Mouse (Mus musculus) spleen, postnatal 10 days (tissue): Measurements from ENCODE around the gene Tmem130.
"Not testable (repeated sequence)": the region's sequence is repeated elsewhere in the genome, so short reads cannot be mapped to it uniquely, and the experiment has no call there.

Experiments
- DNase-seq, 2 experiments: peaks; one replicate each; pipeline ENCODE4 v3.0.0; 2021 to 2022; ENCODE audit warnings: low spot score in 2 of 2

The Tmem130 gene

GRCm38 (mm10) chr5:144761161-144761868 is at the start of gene Tmem130:
TSS of gene Tmem130 (minus strand) at chr5:144761818.
- DNase-seq = peak in 1 of 2 experiments; percentile 25

DNA sequence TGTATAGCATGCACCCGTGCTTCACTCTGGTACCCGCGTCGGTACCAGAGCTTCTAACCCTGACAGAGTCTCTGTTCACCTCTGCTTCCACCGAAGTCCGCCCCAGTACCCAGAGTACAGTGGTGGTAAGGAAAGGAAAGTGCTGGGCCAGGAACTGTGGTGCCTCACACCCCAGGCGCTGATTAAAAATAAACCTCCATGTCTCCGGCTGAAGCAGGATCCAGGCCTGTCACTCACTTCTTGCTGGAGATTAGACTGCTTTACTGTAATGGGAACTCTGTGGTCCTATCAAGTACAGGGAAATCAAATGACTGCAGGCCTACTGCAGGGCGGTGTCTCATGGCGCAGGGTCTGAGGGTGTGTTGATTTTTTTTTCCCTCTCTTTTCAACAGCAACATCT is 45.3 kb upstream of the Tmem130 start:
- no peak for DNase-seq

DNA sequence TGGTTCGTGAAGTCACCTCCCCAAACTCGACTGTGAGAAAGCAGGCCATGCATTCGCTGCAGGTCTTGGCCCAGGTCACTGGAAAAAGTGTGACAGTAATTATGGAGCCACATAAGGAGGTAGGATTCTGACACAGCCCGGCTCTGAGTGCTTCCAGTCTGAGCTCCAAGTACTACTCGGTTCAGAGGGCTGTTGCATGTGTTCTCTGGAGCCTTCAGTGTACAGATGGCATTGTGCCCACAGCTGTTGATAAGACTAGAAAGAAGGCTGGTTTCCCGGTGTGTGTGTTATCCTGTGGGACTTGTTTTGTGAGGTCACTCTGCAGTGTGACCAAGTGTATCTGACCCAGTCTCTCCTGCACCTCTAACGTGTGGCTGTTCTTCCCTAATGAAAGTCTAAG is 42.6 kb upstream of the Tmem130 start:
- DNase-seq = no peak

DNA sequence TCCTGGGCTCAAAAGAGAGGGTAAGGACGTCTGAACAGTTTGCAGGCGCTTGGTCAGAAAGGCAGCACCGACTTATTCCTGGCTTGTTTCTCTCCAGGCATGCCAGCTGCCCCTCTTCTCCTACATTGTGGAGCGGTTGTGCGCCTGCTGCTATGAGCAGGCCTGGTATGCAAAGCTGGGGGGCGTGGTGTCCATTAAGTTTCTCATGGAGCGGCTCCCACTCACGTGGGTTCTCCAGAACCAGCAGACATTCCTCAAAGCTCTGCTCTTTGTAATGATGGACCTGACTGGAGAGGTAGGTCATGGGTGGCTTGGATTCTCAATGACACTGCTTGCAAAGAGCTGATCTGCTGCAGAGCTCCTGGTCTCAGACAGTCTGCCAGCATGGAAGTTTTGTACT is 41.4 kb upstream of the Tmem130 start:
- DNase-seq = no peak

- DNase-seq = no peak
Observed at GRCm38 (mm10) chr5:144797116-144797515, 35.5 kb upstream of the Tmem130 start.

GRCm38 (mm10) chr5:144794687-144795086 is 33.1 kb upstream of the Tmem130 start:
- DNase-seq = peak in 1 of 2 experiments; percentile 28

DNA sequence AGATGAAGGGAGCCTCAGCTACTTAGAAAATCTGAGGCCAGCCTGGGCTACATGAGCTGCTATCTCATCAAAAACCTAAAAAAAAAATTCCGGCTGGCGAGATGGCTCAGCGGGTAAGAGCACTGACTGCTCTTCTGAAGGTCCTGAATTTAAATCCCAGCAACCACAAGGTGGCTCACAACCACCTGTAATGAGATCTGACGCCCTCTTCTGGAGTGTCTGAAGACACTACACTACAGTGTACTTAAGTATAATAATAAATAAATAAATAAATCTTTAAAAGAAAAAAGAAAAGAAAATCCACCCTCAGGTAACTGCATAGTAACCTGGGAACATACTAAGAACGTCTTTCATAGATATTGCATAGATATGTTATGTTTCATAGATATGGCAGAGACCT is 31.8 kb upstream of the Tmem130 start:
- no peak for DNase-seq

GRCm38 (mm10) chr5:144786464-144786863 is 24.8 kb upstream of the Tmem130 start:
- no peak for DNase-seq

GRCm38 (mm10) chr5:144780654-144781053 is 19.0 kb upstream of the Tmem130 start:
- no peak for DNase-seq

- DNase-seq = no peak
Observed at GRCm38 (mm10) chr5:144773231-144773630, 11.6 kb upstream of the Tmem130 start.

DNA sequence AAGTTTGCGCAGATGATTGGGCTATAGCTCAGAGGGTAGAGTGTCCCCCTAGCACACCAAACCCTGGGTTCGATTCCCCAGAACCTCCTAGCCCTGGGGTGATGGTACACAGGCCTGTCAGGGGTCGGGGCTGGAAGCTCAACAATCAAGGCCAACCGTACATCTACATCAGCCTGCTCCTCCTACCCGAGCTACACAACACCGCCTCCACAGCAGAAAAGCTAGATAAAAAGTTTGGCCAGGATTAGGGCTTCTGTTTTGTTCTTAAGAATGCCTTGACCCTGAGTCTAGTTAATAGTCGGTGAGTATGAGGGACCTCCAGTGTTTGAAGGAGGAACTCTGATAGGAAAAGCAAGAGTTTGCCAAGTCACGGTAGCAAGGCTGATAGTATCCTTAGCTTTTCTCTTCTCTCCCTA is 7.5 kb upstream of the Tmem130 start:
- DNase-seq = no peak

DNA sequence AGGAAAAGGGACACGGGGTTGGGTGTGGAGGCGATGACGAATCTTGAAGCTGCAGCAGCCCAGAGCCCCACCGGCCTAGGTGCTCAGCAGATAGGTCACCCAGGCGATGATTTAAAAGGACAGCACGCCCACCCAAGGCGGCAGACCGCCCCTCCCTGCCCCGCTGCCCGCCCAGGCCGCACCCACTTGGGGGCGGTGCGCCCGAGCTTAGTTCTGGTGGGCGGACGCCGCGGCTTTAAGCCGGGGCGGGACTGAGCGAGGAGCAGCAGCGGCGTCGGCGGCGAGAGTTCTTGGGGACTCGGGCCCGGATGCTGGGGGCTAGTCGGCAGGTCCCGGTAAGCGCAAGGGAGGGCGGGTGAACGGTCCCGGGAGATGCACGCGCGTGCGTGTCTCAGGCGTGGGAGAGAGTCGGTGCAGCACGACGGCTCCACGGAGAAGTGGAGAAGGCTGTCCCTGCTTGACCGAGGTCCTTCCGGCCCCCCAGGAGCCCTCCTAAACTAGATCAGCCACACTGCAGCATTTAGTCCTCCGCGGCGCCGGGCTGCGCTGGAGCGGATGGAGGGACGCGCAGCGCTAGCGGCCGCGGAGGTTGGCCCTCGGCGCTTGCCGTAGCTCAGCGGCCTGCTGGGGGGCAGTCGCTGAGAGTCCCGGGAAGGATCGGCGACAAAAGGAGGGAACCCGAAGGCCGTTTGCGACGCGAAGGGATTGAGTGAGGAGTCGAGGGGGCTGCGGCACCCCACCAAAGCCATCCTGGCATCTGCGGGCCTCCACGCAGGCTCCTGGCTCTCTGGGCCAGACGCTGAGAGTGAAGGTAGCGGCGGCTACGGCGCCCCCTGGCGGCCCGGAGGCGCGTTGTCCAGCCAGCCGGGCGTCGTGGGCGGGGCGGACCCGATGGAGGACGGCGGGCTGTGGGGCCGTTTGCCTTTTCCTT is 6.6 kb upstream of the Tmem130 start:
- DNase-seq = peak; percentile 91 to 96

- DNase-seq = not testable (repeated sequence)
Observed at GRCm38 (mm10) chr5:144767106-144767798, 5.6 kb upstream of the Tmem130 start, which contains the start of gene Trrap. TSS of gene Trrap (plus strand) at chr5:144767732.

DNA sequence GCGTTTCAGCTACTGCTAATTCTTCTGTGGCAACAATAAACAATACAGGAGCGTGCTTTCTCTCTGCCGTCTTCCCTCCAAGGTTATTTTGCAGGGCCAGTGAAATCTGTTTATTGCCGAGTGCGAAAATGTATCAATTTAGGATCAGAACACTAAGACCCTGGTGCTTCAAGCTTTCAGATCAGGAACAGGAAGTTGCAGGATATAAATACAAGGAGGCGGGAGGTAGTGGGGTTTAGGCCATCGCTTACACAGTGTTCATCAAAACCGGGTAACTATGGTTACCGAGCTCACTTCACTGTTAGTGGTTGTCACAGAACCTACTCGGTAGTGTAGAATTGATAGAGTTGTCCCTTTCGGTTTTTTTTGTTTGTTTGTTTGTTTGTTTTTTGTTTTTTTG is 5.0 kb upstream of the Tmem130 start:
- DNase-seq = no peak

DNA sequence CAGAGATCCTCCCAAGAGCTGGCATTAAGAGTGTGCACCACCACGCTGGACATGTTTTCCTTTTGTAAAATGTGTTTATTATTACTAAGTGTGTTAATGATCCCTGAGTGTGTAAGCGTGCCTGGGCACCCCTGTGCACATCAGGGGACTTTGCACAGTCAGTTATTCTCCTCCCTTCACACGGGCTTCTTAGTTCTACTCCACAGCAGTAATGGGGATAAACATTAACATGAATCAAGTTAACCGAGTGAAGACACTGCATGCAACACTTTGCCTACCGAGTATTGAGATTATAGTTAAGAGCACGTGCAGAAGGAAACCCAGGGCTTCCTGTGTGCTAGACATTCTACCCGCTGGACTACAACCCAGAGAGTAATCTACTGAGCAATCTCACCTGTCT is 4.4 kb upstream of the Tmem130 start:
- DNase-seq = no peak

DNA sequence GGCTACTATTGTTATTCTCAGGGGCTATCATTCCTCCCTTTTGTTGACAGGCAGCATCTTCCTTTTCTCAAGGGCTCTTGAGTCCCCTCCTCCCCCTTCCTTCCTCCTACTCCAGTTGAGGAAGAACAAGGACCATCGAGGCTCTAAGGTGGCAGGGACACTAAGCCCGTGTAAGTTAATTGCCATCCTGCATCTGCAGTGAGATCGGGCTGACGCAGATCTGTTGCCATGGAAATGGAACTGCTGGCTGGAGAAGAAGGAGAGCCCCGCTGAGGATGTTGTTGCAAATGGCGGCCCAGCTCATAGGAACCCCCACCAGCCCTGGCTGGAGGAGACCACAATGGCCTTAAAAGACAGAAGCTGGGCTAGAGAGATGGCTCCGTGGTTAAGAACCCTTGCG is 3.2 kb downstream of the Tmem130 start:
- no peak for DNase-seq

GRCm38 (mm10) chr5:144757402-144757801 is 4.2 kb downstream of the Tmem130 start:
- DNase-seq = no peak

DNA sequence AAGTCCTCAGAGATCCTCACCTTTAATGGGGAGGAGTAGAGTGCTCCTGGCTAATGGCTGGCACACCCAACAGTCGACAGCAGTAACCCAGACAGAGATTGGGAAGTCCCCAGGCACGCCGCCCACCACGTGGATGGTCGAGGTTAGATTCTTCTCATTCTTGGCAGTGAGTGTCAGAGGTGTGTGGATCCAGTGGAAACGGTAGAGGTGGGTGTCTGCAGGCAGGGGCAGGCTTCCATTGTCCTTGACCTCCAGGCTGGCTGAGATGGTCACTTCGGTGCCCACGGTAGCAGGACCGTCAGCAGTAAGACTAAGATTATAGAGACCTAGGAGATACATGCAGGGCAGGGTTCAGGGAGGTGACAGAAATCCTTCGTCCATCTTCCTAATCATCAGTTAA is 6.4 kb downstream of the Tmem130 start:
- DNase-seq = no peak

DNA sequence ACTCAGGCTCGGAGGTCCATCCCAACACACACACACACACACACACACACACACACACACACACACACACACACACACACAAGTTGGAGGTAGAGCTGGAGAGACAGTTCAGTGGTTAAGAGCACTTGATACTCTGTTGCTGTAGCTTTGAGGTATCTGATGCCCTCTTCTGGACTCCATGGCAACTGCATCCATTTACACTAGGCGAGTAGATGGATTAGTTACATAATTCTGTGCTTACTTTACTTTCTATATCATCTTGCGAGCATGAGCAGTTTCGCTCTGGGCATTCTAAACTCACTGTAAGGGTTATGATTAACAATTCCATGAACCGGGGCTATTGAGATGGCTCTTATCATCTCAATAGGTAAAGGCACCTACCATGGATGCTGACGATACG is 8.6 kb downstream of the Tmem130 start:
- peak in 1 of 2 experiments; percentile 62 for DNase-seq

- DNase-seq = peak in 1 of 2 experiments; percentile 24
Observed at GRCm38 (mm10) chr5:144752432-144752831, 9.2 kb downstream of the Tmem130 start.

DNA sequence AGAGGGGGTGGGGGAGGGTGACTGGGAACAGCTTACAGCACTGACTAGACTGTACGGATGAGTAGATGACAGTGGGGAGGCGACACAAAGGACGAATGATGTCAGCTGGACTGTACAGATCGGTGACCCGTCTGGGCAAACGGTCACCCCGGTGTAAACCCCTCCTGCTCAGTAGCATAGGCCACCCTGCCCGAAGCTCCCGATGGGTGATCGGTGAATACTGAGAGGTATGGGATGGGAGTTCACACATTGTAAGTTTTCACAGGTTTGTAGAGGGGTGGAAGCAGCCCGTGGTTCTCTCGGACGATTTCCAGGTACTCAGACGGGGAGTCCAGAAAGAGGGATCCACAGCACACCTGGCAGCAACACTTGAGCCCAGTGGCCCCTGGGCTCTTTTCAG is 24.5 kb downstream of the Tmem130 start:
- no peak for DNase-seq

GRCm38 (mm10) chr5:144734949-144735348 is 26.7 kb downstream of the Tmem130 start:
- DNase-seq = peak; percentile 56 to 72
